Mouse (Mus musculus): ENCODE data around the gene Hist1h4k. TPM values are rescaled to one million over a fixed set of nuclear protein-coding genes. Genes with fewer than 3 reads are reported as not detected.
"Not testable (repeated sequence)": the region's sequence is repeated elsewhere in the genome, so short reads cannot be mapped to it uniquely, and the experiment has no call there.

Gene Hist1h4k
- total and polyA plus RNA-seq, 2 experiments from 2014 or later: 1.6 to 998 TPM

DNA sequence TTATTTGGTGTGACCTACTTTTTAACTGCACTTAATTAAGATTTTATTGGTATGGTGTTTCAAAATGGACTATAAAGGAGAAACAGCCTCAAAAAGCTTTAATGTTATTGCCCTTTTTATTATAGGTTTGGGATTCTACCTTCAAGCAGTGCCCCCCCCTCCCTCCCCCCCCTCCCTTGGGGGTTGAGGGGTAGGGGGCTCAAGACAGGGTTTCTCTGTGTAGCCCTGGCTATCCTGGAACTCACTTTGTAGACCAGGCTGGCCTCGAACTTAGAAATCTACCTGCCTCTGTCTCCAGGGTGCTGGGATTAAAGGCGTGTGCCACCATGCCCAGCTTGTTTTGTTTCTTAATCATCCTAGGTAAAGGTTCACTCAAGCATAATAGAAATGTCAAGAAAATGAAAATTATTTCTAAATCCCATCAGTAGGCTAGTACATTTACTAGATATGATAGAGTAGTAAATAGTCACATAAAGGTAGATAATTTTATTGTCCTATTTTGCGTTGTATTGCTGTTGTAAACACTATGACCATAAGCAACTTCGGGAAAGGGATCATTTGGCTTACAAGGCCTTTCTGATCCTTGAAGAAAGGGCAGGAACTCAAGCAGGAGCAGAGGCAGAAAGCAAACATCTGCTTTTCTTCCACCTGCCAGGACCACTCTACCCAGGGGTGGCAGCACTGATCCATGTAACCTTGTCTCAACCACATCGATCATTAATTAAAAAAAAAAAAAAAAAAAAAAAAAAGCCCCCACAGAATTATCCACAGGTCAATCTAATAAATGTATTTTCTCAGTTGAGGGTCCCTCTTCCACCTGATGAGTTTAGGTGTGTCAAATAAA is 27.1 kb downstream of the Hist1h4k start:
- Histone ChIP-seq H3K9me3 (ENCODE audit: low read length) (no peaks in the 10 kb centered on the region), H3K27ac (peak overlapping the region; percentile 88; the same call in 1 of the 2 replicates), H3K27me3 (ENCODE audit: insufficient read depth, low read length) (no peaks in the 10 kb centered on the region), H3K4me1 (ENCODE audit: insufficient read depth, low read length) (peaks cover 7% of the 10 kb centered on the region; the same call in 1 of the 2 replicates), H3K9ac (replicated peaks; ENCODE audit: low read length) (no peak overlapping the region), H3K4me2 (ENCODE audit: low read depth, low read length) (peak overlapping the region; percentile 59; the same call in 1 of the 2 replicates), H3K4me3 (ENCODE audit: low read length) (no peak overlapping the region), H3K36me3 (ENCODE audit: insufficient read depth, low read length) (no peaks in the 10 kb centered on the region)
- ATAC-seq (no peak), DNase-seq (ENCODE audit: low spot score) (no peak)
- WGBS: 36% methylated on average over 5 of the region's 5 CpGs
- TF ChIP-seq CTCF (IDR thresholded peaks at IDR 0.05; ENCODE audit: low read depth): 0 out of 2 replicates have a peak, but pooled peaks have one; percentile 11

DNA sequence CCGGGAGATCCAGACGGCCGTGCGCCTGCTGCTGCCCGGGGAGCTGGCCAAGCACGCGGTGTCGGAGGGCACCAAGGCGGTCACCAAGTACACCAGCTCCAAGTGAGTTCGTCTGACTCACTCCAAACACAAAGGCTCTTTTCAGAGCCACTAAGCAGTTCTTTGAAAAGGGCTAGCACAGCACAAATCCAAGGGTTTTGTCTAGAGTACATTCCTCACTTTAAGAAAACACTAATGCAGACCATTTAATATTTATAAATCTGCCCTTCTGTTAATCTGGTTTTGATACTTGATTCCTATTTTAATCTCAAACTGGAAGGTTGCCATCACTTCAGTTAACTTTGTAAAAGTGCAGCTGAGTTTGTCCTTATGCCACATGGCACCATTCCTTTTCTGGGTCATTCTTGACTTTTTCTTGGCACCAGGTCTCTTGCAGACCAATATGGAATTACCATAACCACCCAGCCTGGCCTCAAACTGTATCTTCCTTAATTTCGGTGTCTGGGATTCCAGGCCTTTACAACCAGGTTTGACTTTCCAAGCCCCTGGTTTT is 27.9 kb downstream of the Hist1h4k start:
- H3K27me3 ChIP-seq (ENCODE audit: insufficient read depth, low read length): no peaks in the 10 kb centered on the region
- peak overlapping the region; percentile 59 for H3K4me2 ChIP-seq (ENCODE audit: low read depth, low read length)
- ATAC-seq (peak; percentile 68), DNase-seq (ENCODE audit: low spot score) (peak; percentile 56)
- H3K4me1 ChIP-seq (ENCODE audit: insufficient read depth, low read length): peaks cover 9% of the 10 kb centered on the region; the same call in 1 of the 2 replicates
- H3K4me3 ChIP-seq (ENCODE audit: low read length): peak overlapping the region; percentile 39
- H3K9me3 ChIP-seq (ENCODE audit: low read length): no peaks in the 10 kb centered on the region
- H3K27ac ChIP-seq: peak overlapping the region; percentile 88
- 0 out of 2 replicates have a peak overlapping the region, but pooled peaks have one; percentile 5 for H3K9ac ChIP-seq (replicated peaks; ENCODE audit: low read length)
- 2% methylated on average over 11 of the region's 11 CpGs for WGBS
- H3K36me3 ChIP-seq (ENCODE audit: insufficient read depth, low read length): no peaks in the 10 kb centered on the region
- no peak for TF ChIP-seq CTCF (IDR thresholded peaks at IDR 0.05; ENCODE audit: low read depth)

DNA sequence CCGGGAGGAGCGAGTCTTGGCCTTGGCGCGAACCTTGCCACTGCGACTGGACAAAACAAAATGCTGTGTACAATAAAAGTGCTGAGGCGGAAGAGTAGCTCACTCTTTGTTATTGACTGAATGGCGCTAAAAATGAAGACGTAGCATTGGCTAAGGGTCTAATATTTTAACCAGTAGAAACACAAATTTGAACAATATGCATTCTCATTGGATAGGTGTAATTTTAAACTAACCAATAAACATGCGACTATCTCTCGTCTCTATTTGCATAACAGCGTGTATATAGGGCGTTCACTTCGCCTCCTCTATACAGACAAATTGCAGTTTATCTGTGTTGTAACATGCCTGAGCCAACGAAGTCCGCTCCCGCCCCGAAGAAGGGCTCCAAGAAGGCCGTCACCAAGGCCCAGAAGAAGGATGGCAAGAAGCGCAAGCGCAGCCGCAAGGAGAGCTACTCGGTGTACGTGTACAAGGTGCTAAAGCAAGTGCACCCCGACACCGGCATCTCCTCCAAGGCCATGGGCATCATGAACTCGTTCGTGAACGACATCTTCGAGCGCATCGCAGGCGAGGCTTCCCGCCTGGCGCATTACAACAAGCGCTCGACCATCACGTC is 28.4 kb downstream of the Hist1h4k start, which contains the start of gene Hist1h2bm:
TSS of gene Hist1h2bm (plus strand) at position 288 of the 616 bp plus-strand sequence.
- H3K4me1 ChIP-seq (ENCODE audit: insufficient read depth, low read length); H3K36me3 ChIP-seq (ENCODE audit: insufficient read depth, low read length); H3K27me3 ChIP-seq (ENCODE audit: insufficient read depth, low read length); H3K9me3 ChIP-seq (ENCODE audit: low read length): not testable (repeated sequence)
- peak; percentile 96 for ATAC-seq
- DNase-seq (ENCODE audit: low spot score): peak; percentile 93
- Histone ChIP-seq H3K4me2 (ENCODE audit: low read depth, low read length) (peak within 1 kb of the TSS; percentile 59), H3K27ac (peak within 1 kb of the TSS; percentile 88), H3K4me3 (ENCODE audit: low read length) (peak within 1 kb of the TSS; percentile 39), H3K9ac (replicated peaks; ENCODE audit: low read length) (0 out of 2 replicates have a peak within 1 kb of the TSS, but pooled peaks have one; percentile 5)
- WGBS: under 1% methylated on average over 36 of the region's 37 CpGs

DNA sequence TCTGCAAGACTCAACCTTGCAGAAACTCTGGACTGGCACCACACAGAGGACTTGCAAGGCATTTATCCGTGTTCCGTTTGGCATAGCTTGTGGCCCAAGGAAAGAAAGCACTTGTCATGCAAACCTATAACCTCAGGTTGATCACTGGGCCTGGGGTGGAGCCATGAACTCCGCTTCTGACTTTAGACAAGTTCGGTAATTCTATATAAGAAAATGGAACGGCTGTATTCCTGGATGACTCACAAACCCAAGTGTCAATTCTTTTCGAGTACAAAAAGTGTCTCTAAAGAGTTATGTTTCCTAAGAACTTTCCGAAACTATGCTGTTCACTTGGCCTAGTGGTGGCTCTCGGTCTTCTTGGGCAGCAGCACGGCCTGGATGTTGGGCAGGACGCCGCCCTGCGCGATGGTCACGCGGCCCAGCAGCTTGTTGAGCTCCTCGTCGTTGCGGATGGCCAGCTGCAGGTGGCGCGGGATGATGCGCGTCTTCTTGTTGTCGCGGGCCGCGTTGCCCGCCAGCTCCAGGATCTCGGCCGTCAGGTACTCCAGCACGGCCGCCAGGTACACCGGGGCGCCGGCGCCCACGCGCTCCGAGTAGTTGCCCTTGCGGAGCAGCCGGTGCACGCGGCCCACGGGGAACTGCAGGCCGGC is 29.1 kb downstream of the Hist1h4k start:
- Histone ChIP-seq H3K4me2 (ENCODE audit: low read depth, low read length) (peak overlapping the region; percentile 59), H3K27ac (peak overlapping the region; percentile 66; the same call in 1 of the 2 replicates), H3K4me3 (ENCODE audit: low read length) (peak overlapping the region; percentile 39)
- peak; percentile 18 for ATAC-seq
- not testable (repeated sequence) for H3K27me3 ChIP-seq (ENCODE audit: insufficient read depth, low read length); DNase-seq (ENCODE audit: low spot score); H3K9ac ChIP-seq (replicated peaks; ENCODE audit: low read length); H3K36me3 ChIP-seq (ENCODE audit: insufficient read depth, low read length); H3K4me1 ChIP-seq (ENCODE audit: insufficient read depth, low read length); H3K9me3 ChIP-seq (ENCODE audit: low read length)
- 1% methylated on average over 19 of the region's 44 CpGs for WGBS

DNA sequence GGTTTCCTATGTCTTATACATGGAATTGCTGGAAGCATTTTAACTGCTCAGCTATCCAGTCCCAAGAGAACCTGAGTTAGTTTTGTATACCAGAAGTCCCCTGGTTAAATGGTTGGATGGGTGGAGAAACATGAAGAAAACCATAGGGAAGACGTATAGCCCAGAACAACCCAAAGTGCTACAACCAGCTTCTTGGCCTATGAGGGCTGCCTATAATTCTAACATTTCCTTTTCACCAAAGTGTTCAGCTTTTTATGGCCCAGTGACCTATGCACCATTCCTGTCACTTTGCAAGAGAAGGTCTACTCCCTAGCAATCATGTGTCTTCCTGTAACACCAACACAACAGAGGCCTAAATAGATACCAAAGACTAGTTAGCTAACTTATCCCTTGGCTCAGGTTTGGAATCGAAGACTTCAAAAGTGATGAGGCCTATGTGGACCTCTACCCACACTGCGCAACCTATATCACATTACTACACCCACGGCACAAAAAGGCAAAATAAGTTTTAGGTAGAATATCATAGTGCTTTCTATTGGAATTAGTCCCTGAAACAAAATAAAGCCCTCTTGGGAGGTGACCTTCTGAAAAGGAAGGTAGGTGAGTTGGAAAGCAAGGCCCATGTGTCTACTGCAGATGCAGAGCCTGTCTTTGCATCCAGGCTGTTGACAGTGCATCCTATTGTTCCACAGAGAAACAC is 31.8 kb downstream of the Hist1h4k start:
- TF ChIP-seq CTCF (IDR thresholded peaks at IDR 0.05; ENCODE audit: low read depth): no peak
- DNase-seq (ENCODE audit: low spot score) (no peak), ATAC-seq (no peak)
- 0 out of 2 replicates have a peak overlapping the region, but pooled peaks have one; percentile 58 for H3K27ac ChIP-seq
- H3K9ac ChIP-seq (replicated peaks; ENCODE audit: low read length): peak overlapping the region; percentile 44
- H3K9me3 ChIP-seq (ENCODE audit: low read length): no peaks in the 10 kb centered on the region
- H3K4me2 ChIP-seq (ENCODE audit: low read depth, low read length): peak overlapping the region; percentile 72
- H3K4me1 ChIP-seq (ENCODE audit: insufficient read depth, low read length): peaks cover 9% of the 10 kb centered on the region; the same call in 1 of the 2 replicates
- no peaks in the 10 kb centered on the region for H3K27me3 ChIP-seq (ENCODE audit: insufficient read depth, low read length)
- H3K4me3 ChIP-seq (ENCODE audit: low read length): peak overlapping the region; percentile 31
- no peaks in the 10 kb centered on the region for H3K36me3 ChIP-seq (ENCODE audit: insufficient read depth, low read length)
- 63% methylated on average over 4 of the region's 4 CpGs for WGBS

DNA sequence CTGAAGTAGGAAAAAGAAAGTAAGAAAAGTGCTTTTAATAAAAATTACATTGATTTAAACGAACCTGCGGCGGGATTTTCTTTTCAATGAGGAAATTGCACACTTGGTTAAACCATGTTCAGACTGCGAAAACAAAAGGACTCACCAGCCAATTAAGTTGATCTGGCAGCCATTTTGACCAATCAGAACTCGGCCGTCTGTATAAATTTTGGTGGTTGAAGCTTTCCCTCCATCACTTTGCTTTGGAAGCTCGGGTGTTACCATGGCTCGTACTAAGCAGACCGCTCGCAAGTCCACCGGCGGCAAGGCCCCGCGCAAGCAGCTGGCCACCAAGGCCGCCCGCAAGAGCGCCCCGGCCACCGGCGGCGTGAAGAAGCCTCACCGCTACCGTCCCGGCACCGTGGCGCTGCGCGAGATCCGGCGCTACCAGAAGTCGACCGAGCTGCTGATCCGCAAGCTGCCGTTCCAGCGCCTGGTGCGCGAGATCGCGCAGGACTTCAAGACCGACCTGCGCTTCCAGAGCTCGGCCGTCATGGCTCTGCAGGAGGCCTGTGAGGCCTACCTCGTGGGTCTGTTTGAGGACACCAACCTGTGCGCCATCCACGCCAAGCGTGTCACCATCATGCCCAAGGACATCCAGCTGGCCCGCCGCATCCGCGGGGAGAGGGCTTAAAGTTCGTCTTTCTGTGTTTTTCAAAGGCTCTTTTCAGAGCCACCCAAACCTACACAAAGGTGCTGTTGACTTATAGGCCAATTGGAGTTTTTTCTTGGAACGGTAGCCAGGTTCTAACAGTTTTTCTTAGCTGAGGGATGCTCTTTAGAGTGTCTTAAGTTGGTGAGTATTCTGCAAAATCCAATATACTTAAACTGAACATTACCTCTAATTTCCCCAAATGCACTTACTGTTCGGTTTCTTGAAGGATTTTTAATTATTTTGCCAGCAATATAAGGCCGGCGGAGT is 32.6 kb downstream of the Hist1h4k start, which contains the start of gene Hist1h3h:
TSS of gene Hist1h3h (plus strand) at position 263 of the 961 bp plus-strand sequence.
- H3K4me1 ChIP-seq (ENCODE audit: insufficient read depth, low read length); H3K36me3 ChIP-seq (ENCODE audit: insufficient read depth, low read length); H3K9me3 ChIP-seq (ENCODE audit: low read length); H3K27me3 ChIP-seq (ENCODE audit: insufficient read depth, low read length): not testable (repeated sequence)
- peak within 1 kb of the TSS; percentile 72 for H3K4me2 ChIP-seq (ENCODE audit: low read depth, low read length)
- peak within 1 kb of the TSS; percentile 38 for H3K4me3 ChIP-seq (ENCODE audit: low read length)
- H3K27ac ChIP-seq: peak within 1 kb of the TSS; percentile 79
- DNase-seq (ENCODE audit: low spot score) (peak; percentile 94), ATAC-seq (peak; percentile 53)
- H3K9ac ChIP-seq (replicated peaks; ENCODE audit: low read length): peak within 1 kb of the TSS; percentile 44
- 2% methylated on average over 27 of the region's 56 CpGs for WGBS

DNA sequence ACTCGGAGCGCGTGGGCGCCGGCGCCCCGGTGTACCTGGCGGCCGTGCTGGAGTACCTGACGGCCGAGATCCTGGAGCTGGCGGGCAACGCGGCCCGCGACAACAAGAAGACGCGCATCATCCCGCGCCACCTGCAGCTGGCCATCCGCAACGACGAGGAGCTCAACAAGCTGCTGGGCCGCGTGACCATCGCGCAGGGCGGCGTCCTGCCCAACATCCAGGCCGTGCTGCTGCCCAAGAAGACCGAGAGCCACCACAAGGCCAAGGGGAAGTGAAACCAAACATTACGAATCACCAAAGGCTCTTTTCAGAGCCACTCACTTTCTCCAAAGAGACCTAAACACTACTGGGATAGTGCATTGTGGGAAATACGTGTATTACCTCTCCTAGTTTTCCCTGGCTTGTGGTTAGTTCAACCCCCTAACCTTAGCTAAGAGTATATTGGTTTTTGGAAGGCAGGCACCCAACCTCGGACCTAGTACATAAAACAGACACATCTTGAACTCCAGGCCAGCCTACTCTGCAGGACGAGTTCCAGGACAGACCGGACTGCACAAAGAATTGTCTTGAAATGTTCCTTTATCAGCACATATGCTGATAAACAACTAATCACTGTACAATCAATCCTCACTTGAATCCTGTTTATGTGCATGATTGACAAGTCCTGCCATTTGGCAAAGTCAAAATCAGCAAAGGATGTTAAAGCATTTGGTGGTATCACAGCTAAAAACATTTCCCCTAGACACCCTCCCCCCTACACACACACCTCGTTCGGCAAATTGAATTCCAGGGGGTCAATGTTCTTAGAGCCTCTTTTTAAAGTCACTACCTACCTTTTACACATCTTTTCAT is 33.5 kb downstream of the Hist1h4k start:
- not testable (repeated sequence) for H3K9me3 ChIP-seq (ENCODE audit: low read length); H3K27me3 ChIP-seq (ENCODE audit: insufficient read depth, low read length); ATAC-seq; H3K36me3 ChIP-seq (ENCODE audit: insufficient read depth, low read length); H3K4me1 ChIP-seq (ENCODE audit: insufficient read depth, low read length)
- Histone ChIP-seq H3K27ac (peak overlapping the region; percentile 79), H3K4me3 (ENCODE audit: low read length) (peak overlapping the region; percentile 38), H3K4me2 (ENCODE audit: low read depth, low read length) (peak overlapping the region; percentile 72), H3K9ac (replicated peaks; ENCODE audit: low read length) (peak overlapping the region; percentile 44)
- 0% methylated on average over 9 of the region's 38 CpGs for WGBS
- peak; percentile 22 for DNase-seq (ENCODE audit: low spot score)
